Mouse (Mus musculus): ENCODE measurements around the gene H2-Eb1.

H2-Eb1 gene

GRCm38 (mm10) chr17:34305380-34306030 lies at the start of gene H2-Eb1:
Gene H2-Eb1, plus strand, starts transcription at chr17:34305867.
- peak; percentile 93 to 94 for DNase-seq (ENCODE audit: low spot score in 2 of 2)

DNA sequence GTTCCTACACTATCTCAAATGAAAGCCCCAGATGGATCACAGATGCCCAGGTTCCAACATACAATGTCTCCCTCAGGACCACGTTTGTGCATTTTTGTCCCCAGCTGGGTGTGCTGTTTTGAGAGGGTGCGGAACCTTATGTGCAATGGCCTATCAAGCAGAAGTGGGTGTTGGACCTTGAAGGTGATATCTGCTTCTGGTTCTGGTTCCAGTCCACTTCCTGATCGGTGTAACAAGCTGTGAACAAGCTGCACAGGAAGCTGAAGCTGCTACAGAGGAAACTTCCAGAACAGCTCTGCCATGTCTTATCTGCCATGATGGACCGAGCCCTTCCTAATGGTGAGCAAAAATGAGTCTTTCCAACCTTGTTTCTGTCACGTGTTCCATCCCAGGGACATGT lies 49.2 kb upstream of the H2-Eb1 start:
- no peak for DNase-seq (ENCODE audit: low spot score in 2 of 2)

- peak; percentile 90 to 92 for DNase-seq (ENCODE audit: low spot score in 2 of 2)
Observed at GRCm38 (mm10) chr17:34257594-34258375, 47.9 kb upstream of the H2-Eb1 start, which contains the start of gene H2-Ab1. Gene H2-Ab1, plus strand, starts transcription at chr17:34257689.

- no peak for DNase-seq (ENCODE audit: low spot score in 2 of 2)
Observed at GRCm38 (mm10) chr17:34260551-34260950, 45.1 kb upstream of the H2-Eb1 start.

DNA sequence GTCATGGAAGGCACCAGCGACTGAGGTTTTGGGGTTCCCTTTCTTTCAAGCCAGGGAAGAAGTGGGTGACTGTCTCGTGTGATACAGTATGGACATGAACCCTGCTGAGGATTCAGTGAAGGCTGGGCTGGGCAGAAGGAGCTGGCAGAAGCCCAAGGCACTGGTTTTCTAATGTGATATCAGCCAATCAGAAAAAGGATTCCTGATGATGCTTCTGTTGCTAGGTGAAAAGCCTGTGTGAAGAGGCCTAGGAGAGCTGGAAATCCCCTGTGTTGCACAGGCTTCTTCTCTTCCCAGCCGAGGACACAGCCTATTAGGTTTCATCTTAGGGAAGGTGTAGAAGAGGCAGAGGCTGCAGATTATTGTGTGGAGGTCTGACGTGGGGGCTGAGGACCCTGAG lies 44.2 kb upstream of the H2-Eb1 start:
- peak; percentile 66 to 72 for DNase-seq (ENCODE audit: low spot score in 2 of 2)

- peak; percentile 78 to 82 for DNase-seq (ENCODE audit: low spot score in 2 of 2)
Observed at GRCm38 (mm10) chr17:34263068-34263467, 42.6 kb upstream of the H2-Eb1 start.

GRCm38 (mm10) chr17:34263811-34264371 lies 41.8 kb upstream of the H2-Eb1 start:
- DNase-seq (ENCODE audit: low spot score in 2 of 2), result no peak

- no peak for DNase-seq (ENCODE audit: low spot score in 2 of 2)
Observed at GRCm38 (mm10) chr17:34264452-34265351, 41.0 kb upstream of the H2-Eb1 start.

- no peak for DNase-seq (ENCODE audit: low spot score in 2 of 2)
Observed at GRCm38 (mm10) chr17:34268262-34268661, 37.4 kb upstream of the H2-Eb1 start.

GRCm38 (mm10) chr17:34268748-34269147 lies 36.9 kb upstream of the H2-Eb1 start:
- no peak for DNase-seq (ENCODE audit: low spot score in 2 of 2)

DNA sequence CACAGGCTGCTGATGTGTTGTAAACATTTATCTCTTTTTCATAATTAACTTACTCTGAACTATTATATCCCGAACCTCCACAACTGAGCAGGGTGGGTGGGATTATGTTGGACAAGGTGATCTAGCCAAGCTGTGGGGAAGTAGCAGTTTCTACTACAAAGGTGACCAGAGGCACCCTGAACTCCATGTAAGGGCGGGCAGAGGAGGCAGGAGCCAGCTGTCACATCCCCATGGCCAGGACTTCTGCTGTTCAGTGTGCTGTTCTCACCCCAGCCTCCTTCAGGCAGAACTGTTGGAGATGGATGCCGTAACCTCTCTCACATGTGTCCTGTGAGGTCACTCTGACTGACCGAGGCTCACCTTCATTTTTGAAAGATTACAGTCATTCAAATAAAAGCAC lies 35.9 kb upstream of the H2-Eb1 start:
- no peak for DNase-seq (ENCODE audit: low spot score in 2 of 2)

- no peak for DNase-seq (ENCODE audit: low spot score in 2 of 2)
Observed at GRCm38 (mm10) chr17:34270230-34270629, 35.4 kb upstream of the H2-Eb1 start.

DNA sequence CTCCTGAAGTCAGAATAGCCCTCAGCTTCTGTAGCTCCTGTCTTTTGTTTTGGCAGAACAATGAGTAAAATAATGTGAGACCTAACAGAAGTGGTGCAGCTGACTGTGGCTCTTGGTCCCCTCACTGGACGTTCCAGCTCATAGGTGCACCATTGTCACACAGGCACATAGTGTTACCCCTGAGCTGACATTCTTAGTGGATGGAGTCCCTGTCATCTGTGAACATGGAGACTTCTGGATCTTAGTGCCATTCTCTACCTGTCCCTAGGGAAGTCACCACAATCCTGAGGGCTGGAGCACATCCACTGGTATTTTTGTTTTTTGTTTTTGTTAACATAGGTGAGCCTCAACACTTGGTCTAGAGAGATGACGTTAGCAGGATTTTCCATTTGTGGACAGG lies 34.7 kb upstream of the H2-Eb1 start:
- no peak for DNase-seq (ENCODE audit: low spot score in 2 of 2)

DNA sequence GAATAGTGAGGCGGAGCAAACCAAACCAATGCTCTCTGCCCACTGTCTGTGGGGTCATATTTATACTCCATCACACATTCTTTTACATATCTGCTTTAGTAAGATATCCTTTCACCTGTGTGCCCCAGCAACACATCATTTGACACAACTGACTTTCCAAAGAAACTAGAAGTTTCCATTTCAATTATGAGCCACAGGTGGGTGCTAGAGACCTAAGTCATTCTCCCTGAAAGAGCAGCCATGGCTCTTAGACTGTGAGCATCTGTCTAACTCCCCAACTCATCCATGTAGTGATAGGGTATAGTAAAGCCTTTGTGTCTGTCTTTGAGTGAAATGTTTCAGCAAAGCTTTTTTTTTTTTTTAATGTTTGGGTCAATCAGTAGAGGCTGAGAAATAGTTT lies 33.6 kb upstream of the H2-Eb1 start:
- no peak for DNase-seq (ENCODE audit: low spot score in 2 of 2)

- DNase-seq (ENCODE audit: low spot score in 2 of 2), result no peak
Observed at GRCm38 (mm10) chr17:34280499-34281038, 25.1 kb upstream of the H2-Eb1 start.

- no peak for DNase-seq (ENCODE audit: low spot score in 2 of 2)
Observed at GRCm38 (mm10) chr17:34281836-34282235, 23.8 kb upstream of the H2-Eb1 start.

- DNase-seq (ENCODE audit: low spot score in 2 of 2), result no peak
Observed at GRCm38 (mm10) chr17:34285371-34285770, 20.3 kb upstream of the H2-Eb1 start.

GRCm38 (mm10) chr17:34285848-34286247 lies 19.8 kb upstream of the H2-Eb1 start:
- no peak for DNase-seq (ENCODE audit: low spot score in 2 of 2)

GRCm38 (mm10) chr17:34286501-34286900 lies 19.2 kb upstream of the H2-Eb1 start:
- DNase-seq (ENCODE audit: low spot score in 2 of 2), result no peak

DNA sequence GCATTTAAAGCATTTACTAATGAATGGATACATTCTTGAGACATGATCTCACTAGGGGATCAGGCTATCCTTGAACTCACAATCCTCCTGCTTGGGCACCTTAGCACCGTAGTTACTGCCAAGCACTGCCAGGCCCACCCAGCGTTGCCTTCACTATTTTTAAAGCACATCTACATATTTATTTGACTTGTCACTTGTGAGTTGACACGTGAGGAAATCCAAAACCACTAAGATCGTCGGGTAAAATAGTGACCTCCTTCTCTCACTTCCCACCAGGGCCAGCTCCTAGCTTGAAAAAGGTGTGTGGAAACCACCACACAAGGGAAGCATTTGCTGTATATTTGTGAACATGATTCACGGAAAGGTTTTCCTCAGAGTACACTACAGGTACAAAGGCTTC lies 18.7 kb upstream of the H2-Eb1 start:
- no peak for DNase-seq (ENCODE audit: low spot score in 2 of 2)

DNA sequence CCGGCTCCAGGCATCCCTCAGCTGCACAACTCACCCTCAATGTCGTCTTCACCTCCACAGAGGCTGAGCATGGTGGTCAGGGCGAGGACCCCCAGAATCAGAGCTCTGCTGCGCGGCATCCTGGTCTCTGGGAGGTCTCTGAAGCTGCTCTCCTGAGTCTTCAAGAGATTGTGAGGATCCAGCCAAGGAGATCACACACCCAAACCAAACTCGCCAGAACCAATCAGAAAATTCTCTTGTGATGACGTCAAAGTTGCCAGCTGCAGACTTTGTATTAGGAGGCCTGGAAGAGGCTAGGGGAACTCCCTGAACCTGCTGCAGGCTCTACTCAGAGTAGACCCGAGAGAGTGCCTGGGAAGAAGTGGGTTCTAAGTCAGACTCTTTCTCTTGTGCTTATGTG lies 18.0 kb upstream of the H2-Eb1 start, which contains the start of gene H2-Aa:
Gene H2-Aa, minus strand, starts transcription at position 176 of the 400 bp plus-strand sequence.
- peak; percentile 85 to 94 for DNase-seq (ENCODE audit: low spot score in 2 of 2)
